Mouse (Mus musculus): ENCODE results near the gene Clcn6.

Gene Clcn6

GRCm38 (mm10) chr4:148038600-148039253 lies at the start of gene Clcn6, which contains the start of gene Mthfr:
Clcn6 (minus strand) TSS chr4:148038821.
Mthfr (plus strand) TSS chr4:148039077.
- DNase-seq (ENCODE audit: low read depth) = peak; percentile 99

DNA sequence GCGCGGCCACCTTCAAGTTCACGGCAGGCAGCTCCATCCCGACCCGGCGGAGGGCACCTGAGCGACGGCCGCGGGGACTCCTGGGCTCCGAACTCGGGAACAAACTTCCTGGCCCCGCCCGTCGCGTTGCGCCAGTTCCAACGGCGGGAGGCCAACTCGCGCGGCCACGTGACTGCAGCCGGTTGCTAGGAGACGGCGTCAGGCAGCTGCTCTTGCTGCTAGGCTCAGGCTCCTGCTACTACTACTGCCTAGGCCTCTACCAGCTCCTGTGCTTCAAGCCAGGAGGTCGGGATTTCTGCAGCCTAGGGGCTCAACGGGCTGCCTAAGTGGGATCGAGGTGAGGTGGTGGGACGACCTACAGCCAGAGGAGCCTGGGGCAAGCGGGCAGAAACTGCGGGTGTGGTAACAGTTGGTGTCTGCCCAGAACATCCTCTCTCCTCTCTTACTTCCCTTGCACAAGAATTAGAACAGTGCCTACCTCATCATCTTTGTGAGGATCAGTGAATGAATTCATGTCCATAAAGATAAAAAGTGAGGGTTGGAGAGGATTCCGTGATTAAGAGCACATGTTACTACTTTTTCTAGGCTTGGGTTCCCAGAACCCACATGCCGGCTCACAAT lies 49.4 kb upstream of the Clcn6 start, which contains the start of gene Agtrap:
Gene Agtrap (minus strand): TSS at position 125 of the 621 bp plus-strand sequence.
- DNase-seq (ENCODE audit: low read depth) = peak; percentile 93

- DNase-seq (ENCODE audit: low read depth) = peak; percentile 63
Measured at GRCm38 (mm10) chr4:148087091-148087906, 48.7 kb upstream of the Clcn6 start.

DNA sequence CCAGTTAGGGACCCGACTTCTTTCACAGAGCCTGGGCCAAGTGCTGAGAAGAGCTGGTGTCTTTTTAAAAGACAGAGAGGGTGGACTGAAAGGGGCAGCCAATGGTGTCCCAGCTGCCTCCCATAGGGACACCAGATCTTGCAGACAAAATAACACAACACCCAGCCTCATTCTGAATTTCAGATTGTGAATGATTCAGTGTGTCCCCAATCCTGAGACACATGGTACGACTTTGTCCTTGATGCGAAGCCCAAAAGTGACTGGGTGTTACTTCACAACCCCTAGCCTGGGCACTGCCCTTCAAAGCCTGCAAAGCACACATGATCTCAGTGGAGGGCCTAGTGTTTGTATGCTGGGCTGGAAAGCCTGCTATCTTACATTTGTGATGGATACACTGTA lies 47.3 kb upstream of the Clcn6 start:
- no peak for DNase-seq (ENCODE audit: low read depth)

DNA sequence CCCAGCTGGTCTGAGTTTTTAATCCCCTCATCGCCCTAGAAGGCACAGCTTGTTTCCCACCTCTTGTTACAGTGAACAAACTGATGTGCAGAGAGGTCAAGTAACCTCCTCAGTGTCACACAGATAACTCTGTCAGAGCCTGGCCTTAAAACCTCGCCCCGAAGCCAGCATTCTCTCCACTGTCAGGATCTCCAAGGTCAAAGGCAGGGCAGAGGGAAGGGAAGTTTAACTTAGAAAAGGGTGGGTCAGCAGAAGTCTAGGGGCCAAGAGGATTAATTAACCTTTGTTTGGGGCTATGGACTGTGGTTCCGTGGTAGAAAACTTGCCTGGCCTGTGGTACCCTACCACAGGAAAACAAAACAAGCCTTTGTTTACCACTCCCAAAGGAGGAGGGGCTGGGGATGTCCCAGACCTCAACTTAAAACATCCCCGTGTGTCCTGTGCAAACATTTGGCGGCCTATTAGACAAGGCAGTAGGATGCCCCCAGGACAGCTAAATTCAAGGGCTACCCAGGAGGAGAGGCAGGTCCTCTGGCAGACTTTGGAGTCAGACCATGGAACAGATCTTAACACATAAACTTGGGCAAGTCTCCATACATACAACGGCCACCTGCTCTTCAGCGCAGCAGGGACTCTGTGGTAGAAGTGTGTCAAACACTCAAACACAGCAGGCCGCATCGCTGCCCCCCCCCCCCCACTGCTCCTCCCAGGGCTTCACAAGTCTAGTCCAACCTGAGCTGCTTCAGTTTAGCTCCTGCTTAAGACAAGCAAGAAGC lies 46.7 kb upstream of the Clcn6 start:
- DNase-seq (ENCODE audit: low read depth) = no peak

DNA sequence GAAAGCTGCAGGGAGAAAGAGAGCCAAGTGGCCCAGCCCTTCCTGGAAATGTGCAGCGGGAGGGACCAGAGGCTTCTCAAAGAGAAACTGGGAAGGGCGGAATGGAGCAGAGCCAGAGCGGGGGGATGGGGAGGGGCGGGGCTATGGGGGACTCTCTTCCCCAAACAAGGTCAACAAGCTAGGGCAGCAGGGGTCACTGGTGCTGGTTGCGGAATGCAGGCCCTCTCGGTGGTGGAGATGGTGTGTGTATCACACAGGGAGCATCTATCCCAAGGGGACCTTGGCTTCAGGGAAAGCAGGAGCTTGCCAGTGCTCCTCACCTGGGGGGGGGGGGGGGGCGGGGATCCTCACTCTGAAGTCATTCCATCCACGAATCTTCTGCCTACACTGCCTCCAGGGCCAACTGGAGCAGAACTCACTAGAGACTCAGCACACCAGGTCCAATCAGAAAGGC lies 45.7 kb upstream of the Clcn6 start:
- DNase-seq (ENCODE audit: low read depth) = peak; percentile 19

- DNase-seq (ENCODE audit: low read depth) = no peak
Measured at GRCm38 (mm10) chr4:148083176-148083899, 44.7 kb upstream of the Clcn6 start.

DNA sequence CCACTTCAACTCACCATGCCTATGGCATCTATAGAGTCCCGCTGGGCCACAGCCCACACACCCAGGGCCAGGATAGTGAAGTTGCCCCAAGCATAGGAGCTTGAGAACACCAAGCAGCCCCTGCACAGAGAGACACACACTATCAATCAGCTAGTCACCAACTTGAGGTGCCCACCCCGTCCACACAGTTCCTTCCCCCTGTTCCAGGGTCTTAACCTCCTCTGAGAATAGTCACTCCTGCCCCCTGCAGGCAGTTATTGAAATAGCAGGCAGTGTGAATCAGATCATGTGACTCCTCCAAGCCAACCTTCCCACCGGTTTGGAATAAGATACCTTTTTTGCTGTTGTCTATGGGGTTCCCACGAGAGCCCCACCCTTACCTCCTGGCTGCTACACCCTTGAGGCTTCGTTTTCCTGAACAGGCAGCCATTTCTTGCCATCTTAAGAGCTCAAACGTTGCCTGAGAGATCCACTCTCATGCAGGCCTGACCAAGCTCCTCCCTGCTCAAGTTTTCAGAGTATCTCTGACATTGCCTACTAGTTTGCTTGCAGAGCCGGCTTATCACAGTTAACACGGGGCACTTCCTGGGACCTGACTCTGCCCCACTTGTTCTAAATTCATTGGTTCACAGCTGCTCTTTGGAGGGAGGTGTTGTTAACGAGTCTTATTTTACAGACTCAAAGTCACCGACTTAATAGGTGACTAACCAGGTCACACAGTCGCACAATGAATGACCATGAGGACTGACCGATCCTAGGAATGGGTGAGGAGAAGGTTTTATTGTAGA lies 43.8 kb upstream of the Clcn6 start:
- DNase-seq (ENCODE audit: low read depth) = peak; percentile 58

- DNase-seq (ENCODE audit: low read depth) = no peak
Measured at GRCm38 (mm10) chr4:148081201-148081600, 42.6 kb upstream of the Clcn6 start.

GRCm38 (mm10) chr4:148080597-148080973 lies 42.0 kb upstream of the Clcn6 start:
- DNase-seq (ENCODE audit: low read depth) = no peak

DNA sequence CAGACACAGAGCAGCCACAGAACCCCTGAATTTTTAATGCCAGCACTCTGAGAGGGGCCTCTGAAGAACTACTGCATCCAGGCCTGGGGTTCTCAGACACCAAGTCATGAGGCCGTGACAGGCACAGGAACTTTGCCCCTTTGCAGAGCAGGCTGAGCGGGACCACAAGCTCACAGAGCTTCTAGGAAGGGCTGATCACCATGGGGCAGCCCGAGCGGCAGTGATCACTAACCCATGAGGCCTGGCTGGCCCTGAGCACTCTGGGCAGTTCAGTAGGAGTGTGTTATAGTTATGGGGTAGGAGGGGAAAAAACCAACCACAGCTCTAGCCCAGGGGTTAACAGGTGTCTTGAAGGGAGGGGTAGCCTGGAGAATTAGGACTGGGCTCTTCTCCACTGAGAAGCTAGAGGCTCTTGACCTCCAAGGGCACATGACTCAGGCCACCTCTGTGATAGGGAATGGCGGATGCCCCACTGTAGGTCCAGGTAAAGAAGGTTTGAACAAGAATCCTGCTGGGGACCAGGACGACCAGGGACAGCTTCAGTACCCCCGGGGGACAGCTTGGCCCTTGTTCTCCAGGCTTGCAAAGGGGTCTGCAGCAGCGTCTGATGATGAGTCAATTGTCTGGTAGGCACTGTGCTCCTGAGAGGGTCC lies 41.4 kb upstream of the Clcn6 start:
- DNase-seq (ENCODE audit: low read depth) = no peak

DNA sequence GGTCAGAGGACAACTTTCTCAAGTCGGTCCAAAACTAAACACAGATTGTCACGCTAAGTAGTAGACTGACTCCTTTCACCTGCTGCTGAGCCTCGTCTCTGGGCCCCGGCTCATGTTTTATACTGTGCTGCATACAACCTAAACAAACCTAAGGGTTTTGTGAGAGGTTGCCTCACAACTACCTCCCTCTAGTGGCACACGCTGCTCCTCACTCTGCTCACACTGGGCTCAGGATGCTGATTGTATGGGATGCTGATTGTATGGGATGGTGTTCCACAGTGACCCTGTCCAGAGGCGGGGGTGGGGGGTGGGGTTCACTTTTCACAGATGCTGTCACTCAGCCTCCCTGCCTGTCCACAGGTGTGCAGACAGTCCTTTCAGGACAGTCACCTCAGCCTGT lies 40.6 kb upstream of the Clcn6 start:
- DNase-seq (ENCODE audit: low read depth) = no peak

DNA sequence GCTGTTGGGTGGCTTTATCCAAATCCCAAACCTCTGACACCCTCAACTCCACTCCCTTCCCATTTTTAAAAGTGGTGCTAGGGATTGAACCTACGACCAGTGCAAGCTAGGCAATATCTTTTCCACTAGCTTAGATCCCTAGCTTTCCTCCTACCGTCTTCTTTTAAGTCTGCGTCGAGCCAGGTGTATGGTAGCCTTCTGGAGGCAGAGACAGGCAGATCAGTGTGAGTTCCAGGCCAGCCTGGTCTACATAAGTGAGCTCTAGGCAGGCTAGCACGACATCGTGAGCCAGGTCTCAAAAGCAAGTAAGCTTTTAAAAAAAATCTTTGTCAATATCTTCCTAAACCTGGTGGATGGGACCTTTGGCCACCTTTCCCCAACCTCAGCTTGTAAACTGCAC lies 37.3 kb upstream of the Clcn6 start:
- no peak for DNase-seq (ENCODE audit: low read depth)

DNA sequence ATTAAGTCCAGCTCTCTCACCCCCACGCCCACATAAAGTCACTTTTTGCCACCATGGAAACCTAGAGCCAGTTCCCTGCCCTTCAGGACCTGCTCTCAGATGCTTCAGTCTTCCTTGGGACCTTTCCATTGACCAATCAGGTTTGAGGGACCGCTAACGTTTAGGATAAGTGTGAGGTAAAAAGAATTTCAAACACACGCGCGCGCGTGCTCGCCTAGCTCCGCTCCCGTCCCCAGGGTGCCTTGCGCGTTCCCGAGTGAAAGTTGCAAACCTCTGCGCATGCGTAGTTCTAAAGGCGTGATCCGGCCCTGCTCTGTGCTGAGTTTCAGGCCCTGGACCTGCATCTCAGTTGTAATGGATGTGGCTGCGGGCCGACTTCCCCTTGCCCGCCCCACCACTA lies 36.6 kb upstream of the Clcn6 start:
- DNase-seq (ENCODE audit: low read depth) = no peak

DNA sequence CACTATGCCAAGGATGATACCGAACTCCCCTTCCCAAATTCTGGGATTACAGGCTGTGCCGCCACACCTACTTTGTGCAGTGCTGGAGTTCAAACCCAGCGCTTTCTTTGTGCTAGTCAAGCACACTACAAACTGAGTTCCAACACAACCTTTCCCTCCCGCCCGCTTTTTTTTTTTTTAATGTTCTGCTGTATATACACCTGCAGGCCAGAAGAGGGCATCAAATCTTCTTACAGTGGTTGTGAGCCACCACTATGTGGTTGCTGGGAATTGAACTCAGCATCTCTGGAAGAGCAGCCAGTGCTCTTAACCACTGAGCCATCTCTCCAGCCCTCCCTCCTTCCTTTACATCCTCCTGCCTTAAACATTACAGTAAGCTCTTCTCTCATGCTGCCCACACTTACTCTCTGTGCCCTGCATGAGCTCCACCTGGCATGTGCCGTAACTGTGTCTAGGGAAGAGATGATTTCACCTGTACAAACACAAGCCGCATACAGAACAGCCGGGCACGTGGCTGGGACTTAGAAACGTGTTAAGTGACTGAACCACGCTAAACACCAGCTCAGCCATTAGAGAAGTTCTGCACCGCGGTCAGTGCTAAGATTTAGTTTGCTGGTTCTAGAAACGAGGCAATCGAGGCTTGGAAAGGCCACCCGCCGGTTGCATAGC lies 36.0 kb upstream of the Clcn6 start:
- DNase-seq (ENCODE audit: low read depth) = peak; percentile 54

DNA sequence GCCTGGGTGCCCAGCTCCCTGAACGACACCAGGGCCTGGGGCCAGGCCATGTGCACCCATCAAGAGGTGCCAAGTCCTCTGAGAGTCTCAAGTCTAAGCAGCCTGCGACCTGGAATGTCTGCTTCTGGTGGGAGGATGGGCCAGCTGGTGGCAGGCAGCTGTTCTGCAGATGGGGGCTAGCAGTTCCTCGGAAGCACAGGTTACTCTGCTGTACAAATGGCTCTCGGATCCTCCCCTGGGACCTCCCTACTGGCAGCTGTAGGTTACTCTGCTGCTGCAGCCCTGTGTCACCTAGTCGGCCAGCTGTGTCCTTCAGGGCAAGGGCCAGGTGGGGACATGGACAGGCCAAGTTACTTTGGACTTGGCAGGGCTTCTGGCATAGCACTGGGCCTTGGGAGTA lies 32.9 kb upstream of the Clcn6 start:
- no peak for DNase-seq (ENCODE audit: low read depth)

GRCm38 (mm10) chr4:148069602-148070218 lies 31.1 kb upstream of the Clcn6 start:
- DNase-seq (ENCODE audit: low read depth) = no peak

GRCm38 (mm10) chr4:148067346-148067745 lies 28.7 kb upstream of the Clcn6 start:
- DNase-seq (ENCODE audit: low read depth) = peak; percentile 83

GRCm38 (mm10) chr4:148066401-148066744 lies 27.8 kb upstream of the Clcn6 start:
- peak; percentile 21 for DNase-seq (ENCODE audit: low read depth)
